Mouse (Mus musculus) myocyte (in vitro differentiated cells): Measurements from ENCODE around the gene Bckdhb. TPM values are rescaled to one million over a fixed set of nuclear protein-coding genes. Genes with fewer than 3 reads are reported as not detected.

Source experiments
- H3K27me3 ChIP-seq: one replicate; pipeline ENCODE4 v1.6.1; 2011; ENCODE audit not compliant: control insufficient read depth, insufficient read depth, insufficient read length
- H3K36me3 ChIP-seq: one replicate; pipeline ENCODE4 v1.6.1; 2011; ENCODE audit not compliant: control insufficient read depth, insufficient read depth
- H3K4me2 ChIP-seq: one replicate; pipeline ENCODE4 v1.6.1; 2011; ENCODE audit warnings: low read depth, control low read depth
- H3K4me3 ChIP-seq: one replicate; pipeline ENCODE4 v1.5.1; 2011; ENCODE audit warnings: mild to moderate bottlenecking, control low read depth, moderate library complexity
- H3K79me2 ChIP-seq: one replicate; pipeline ENCODE4 v1.6.1; 2011; ENCODE audit not compliant: control insufficient read depth, insufficient read depth
- H3ac ChIP-seq: one replicate; pipeline ENCODE4 v1.6.1; 2011; ENCODE audit not compliant: control insufficient read depth, insufficient read length
- CEBPB ChIP-seq: IDR thresholded peaks from 2 replicates; pipeline ENCODE4 v1.6.1; 2011; ENCODE audit warnings: mild to moderate bottlenecking, moderate library complexity; ENCODE audit not compliant: poor library complexity, insufficient read depth, severe bottlenecking
- E2F4 ChIP-seq: IDR thresholded peaks from one replicate; pipeline ENCODE4 v1.6.1; 2011; ENCODE audit warnings: mild to moderate bottlenecking, control low read depth, moderate library complexity; ENCODE audit not compliant: insufficient read depth
- MAX ChIP-seq: IDR thresholded peaks from one replicate; pipeline ENCODE4 v1.6.1; 2011; ENCODE audit warnings: low read depth, mild to moderate bottlenecking, control low read depth
- MYOD1 ChIP-seq, 3 experiments: IDR thresholded peaks; one replicate each; pipeline ENCODE4 v1.6.1; 2011; ENCODE audit warnings: control low read depth in 2 of 3, low read depth in 2 of 3, mild to moderate bottlenecking in 2 of 3, moderate library complexity in 1 of 3; ENCODE audit not compliant: insufficient read length in 2 of 3, control insufficient read depth in 1 of 3
- MYOG ChIP-seq, 3 experiments: IDR thresholded peaks; one replicate each; pipeline ENCODE4 v1.6.1; 2011; ENCODE audit warnings: control low read depth in 2 of 3, low read depth in 2 of 3, mild to moderate bottlenecking in 2 of 3; ENCODE audit not compliant: insufficient read length in 2 of 3, control insufficient read depth in 1 of 3, insufficient read depth in 1 of 3
- POLR2A ChIP-seq: IDR thresholded peaks from one replicate; pipeline ENCODE4 v1.6.1; 2011; ENCODE audit warnings: low read depth, mild to moderate bottlenecking, control low read depth, moderate library complexity; ENCODE audit not compliant: insufficient read length
- POLR2AphosphoS2 ChIP-seq: IDR thresholded peaks from one replicate; pipeline ENCODE4 v1.6.1; 2011; ENCODE audit warnings: low read depth, control low read depth; ENCODE audit not compliant: insufficient read length
- REST ChIP-seq: IDR thresholded peaks from one replicate; pipeline ENCODE4 v1.6.1; 2011; ENCODE audit warnings: mild to moderate bottlenecking, control low read depth, moderate library complexity; ENCODE audit not compliant: insufficient read depth, insufficient read length
- SRF ChIP-seq: IDR thresholded peaks from one replicate; pipeline ENCODE4 v1.6.1; 2011; ENCODE audit warnings: low read depth; ENCODE audit not compliant: control insufficient read depth, insufficient read length
- TCF12 ChIP-seq: IDR thresholded peaks from one replicate; pipeline ENCODE4 v1.6.1; 2011; ENCODE audit warnings: mild to moderate bottlenecking, control low read depth; ENCODE audit not compliant: poor library complexity, insufficient read depth, severe bottlenecking
- TCF3 ChIP-seq: IDR thresholded peaks from one replicate; pipeline ENCODE4 v1.6.1; 2011; ENCODE audit warnings: low read depth, control low read depth; ENCODE audit not compliant: insufficient read length
- USF1 ChIP-seq: IDR thresholded peaks from one replicate; pipeline ENCODE4 v1.6.1; 2011; ENCODE audit warnings: low read depth, mild to moderate bottlenecking, control low read depth, moderate library complexity
- polyA plus RNA-seq: library from polyadenylated mRNA; unstranded; fragments of >200 nt; fragmentation: generic; extraction: Trizol; gene quantifications from one replicate; pipeline ENCODE4 v1.2.1, GENCODE M21; 2012; ENCODE audit warnings: missing spikeins

The Bckdhb gene
- polyA plus RNA-seq, 1 experiment = 4.3 TPM

DNA sequence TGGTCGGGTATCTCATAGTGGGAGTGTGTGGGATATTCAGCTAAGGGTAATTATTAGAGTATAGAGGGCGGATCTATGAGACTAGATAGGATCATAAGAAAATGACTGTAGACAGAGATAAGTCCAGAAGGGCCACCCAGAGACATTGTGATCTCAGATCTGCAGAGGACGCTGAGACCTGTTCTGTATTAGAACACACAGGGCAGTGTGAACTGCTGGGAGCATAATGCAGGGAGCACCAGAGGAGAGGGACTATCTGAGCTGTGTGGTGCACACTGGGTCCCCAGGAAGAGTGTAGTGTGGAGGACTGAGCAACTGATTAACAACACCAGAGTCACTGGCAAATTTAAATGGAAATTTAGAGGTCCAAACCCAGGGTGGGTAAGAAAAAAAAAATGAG, 117.6 kb downstream of the Bckdhb start:
- Histone ChIP-seq H3K36me3 (no peaks in the 10 kb centered on the region), H3K4me3 (no peak overlapping the region), H3K79me2 (no peaks in the 10 kb centered on the region), H3ac (no peak overlapping the region), H3K27me3 (no peaks in the 10 kb centered on the region), H3K4me2 (no peak overlapping the region)
- TF ChIP-seq CEBPB (no peak), MAX (no peak), MYOG (IDR thresholded peaks at IDR 0.05; ENCODE audit: control insufficient read depth in 1 of 3, insufficient read depth in 1 of 3, insufficient read length in 2 of 3, low read depth in 2 of 3) (no peak), REST (no peak), USF1 (no peak), TCF3 (no peak), E2F4 (no peak), POLR2A (no peak), TCF12 (no peak), SRF (no peak), POLR2AphosphoS2 (no peak), MYOD1 (IDR thresholded peaks at IDR 0.05; ENCODE audit: control insufficient read depth in 1 of 3, insufficient read length in 2 of 3, low read depth in 2 of 3) (no peak)

DNA sequence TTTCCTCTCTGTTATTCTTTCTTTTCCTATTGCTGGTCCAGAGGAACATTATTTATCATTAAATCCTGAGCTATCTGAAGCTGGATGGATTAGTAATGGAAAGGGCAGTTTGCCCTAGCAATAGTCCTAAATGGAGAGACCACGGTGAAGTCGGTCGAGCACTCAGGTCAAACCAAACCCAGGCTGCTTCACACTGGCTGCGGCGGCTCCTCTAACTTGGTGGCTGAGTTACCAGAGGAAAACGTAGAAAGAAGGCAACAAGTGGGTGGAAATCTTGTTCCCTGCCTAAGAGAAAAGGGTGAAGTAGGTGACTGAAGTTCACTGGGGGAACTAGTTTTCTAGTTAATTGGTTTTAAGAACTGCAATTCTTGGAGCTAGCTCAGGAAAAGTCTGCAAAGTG, 119.2 kb downstream of the Bckdhb start:
- H3K79me2 ChIP-seq = no peaks in the 10 kb centered on the region
- H3ac ChIP-seq = no peak overlapping the region
- no peak overlapping the region for H3K4me2 ChIP-seq
- no peaks in the 10 kb centered on the region for H3K27me3 ChIP-seq
- H3K36me3 ChIP-seq = no peaks in the 10 kb centered on the region
- H3K4me3 ChIP-seq = no peak overlapping the region
- no peak for TF ChIP-seq MYOD1 (IDR thresholded peaks at IDR 0.05; ENCODE audit: control insufficient read depth in 1 of 3, insufficient read length in 2 of 3, low read depth in 2 of 3)
- no peak for TF ChIP-seq CEBPB
- TF ChIP-seq SRF = no peak
- no peak for TF ChIP-seq MYOG (IDR thresholded peaks at IDR 0.05; ENCODE audit: control insufficient read depth in 1 of 3, insufficient read depth in 1 of 3, insufficient read length in 2 of 3, low read depth in 2 of 3)
- TF ChIP-seq E2F4 = no peak
- no peak for TF ChIP-seq POLR2A
- TF ChIP-seq TCF3 = no peak
- TF ChIP-seq POLR2AphosphoS2 = no peak

DNA sequence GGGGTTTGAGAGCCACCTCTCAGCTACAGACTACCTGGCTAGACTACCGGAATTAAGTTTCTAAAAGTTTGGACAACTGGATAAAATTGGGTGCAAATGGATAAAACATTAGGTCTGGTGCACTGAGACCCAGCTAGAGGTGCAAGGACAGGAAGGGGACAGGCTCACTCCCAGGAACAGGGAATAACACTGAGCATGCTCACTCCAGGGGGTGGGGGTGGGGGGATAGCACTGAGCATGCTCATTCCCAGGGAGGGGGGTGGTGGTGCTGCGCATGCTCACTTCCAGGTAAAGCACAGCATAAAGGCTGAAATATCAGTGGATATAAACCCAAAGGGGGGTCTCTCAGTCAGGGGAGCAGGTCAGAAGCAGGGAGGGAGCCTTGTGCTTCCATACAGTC, 120.7 kb downstream of the Bckdhb start:
- Histone ChIP-seq H3K4me3 (no peak overlapping the region), H3K79me2 (no peaks in the 10 kb centered on the region)

DNA sequence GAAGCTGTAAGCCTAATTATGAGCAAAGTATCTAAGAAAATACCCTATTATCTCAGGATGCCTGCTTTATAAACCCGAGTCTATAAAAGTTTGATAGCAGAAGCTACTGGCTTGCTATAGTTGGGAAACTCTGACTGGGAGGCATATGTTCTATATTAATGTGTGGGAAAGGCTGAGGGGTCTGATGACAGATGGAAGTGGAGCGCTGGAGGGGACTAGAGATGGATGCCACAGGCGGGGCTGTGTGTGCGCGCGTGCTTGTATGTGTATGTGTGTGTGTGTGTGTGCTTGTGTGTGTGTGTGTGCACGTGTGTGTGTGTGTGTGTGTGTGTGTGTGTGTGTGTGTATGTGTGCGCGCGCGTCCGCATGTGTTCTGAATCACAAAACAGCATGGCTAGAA, 121.4 kb downstream of the Bckdhb start:
- Histone ChIP-seq H3ac (no peak overlapping the region), H3K4me3 (no peak overlapping the region), H3K4me2 (no peak overlapping the region), H3K36me3 (no peaks in the 10 kb centered on the region), H3K79me2 (no peaks in the 10 kb centered on the region), H3K27me3 (no peaks in the 10 kb centered on the region)
- TF ChIP-seq MAX = no peak
- TF ChIP-seq POLR2AphosphoS2 = no peak
- no peak for TF ChIP-seq CEBPB
- no peak for TF ChIP-seq TCF3
- TF ChIP-seq SRF = no peak
- TF ChIP-seq MYOD1 (IDR thresholded peaks at IDR 0.05; ENCODE audit: control insufficient read depth in 1 of 3, insufficient read length in 2 of 3, low read depth in 2 of 3) = no peak
- no peak for TF ChIP-seq TCF12
- no peak for TF ChIP-seq REST
- TF ChIP-seq MYOG (IDR thresholded peaks at IDR 0.05; ENCODE audit: control insufficient read depth in 1 of 3, insufficient read depth in 1 of 3, insufficient read length in 2 of 3, low read depth in 2 of 3) = no peak
- no peak for TF ChIP-seq USF1
- TF ChIP-seq POLR2A = no peak
- no peak for TF ChIP-seq E2F4

More for the DNA sequence above, 120.7 kb downstream of the Bckdhb start:
- no peaks in the 10 kb centered on the region for H3K36me3 ChIP-seq
- no peak overlapping the region for H3K4me2 ChIP-seq
- no peak overlapping the region for H3ac ChIP-seq
- H3K27me3 ChIP-seq = no peaks in the 10 kb centered on the region
- TF ChIP-seq CEBPB = no peak
- TF ChIP-seq TCF3 = no peak
- TF ChIP-seq POLR2A = no peak
- no peak for TF ChIP-seq SRF
- no peak for TF ChIP-seq E2F4
- no peak for TF ChIP-seq POLR2AphosphoS2

DNA sequence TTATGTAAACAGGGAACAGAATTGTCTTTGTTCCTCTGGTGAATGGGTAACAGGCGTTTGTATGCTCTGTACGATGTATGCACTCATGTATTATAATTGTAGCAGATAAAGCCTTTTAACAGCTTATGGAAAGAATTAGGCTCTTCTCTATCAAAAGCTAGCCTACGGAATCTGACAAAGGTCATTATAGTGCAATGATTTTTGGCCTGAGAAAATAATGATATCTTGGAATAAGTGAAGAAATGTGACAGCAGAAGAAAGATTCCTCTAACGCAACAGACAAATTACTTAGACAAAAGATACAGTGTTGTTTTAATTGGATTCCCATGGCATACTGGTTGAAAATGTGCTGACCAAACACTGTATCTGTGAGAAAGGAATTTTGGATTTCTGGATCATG, 122.0 kb downstream of the Bckdhb start:
- Histone ChIP-seq H3K27me3 (no peaks in the 10 kb centered on the region), H3ac (no peak overlapping the region), H3K4me2 (no peak overlapping the region), H3K36me3 (no peaks in the 10 kb centered on the region), H3K4me3 (no peak overlapping the region), H3K79me2 (no peaks in the 10 kb centered on the region)
- TF ChIP-seq MYOD1 (IDR thresholded peaks at IDR 0.05; ENCODE audit: control insufficient read depth in 1 of 3, insufficient read length in 2 of 3, low read depth in 2 of 3) = no peak
- no peak for TF ChIP-seq SRF
- no peak for TF ChIP-seq POLR2A
